Mouse (Mus musculus) cerebellum, adult 2 months (tissue): ENCODE results near the gene Serpina11. TPM values are rescaled to one million over a fixed set of nuclear protein-coding genes. Genes with fewer than 3 reads are reported as not detected.

Source experiments
- DNase-seq, 2 experiments: peaks; one replicate each; pipeline ENCODE4 v3.0.0; 2021
- H3K27ac ChIP-seq: fragments of 200-500 bp; 2 replicates; pipeline ENCODE4 v1.5.1; 2012; ENCODE audit warnings: low read length, control low read depth, inconsistent platforms; ENCODE audit not compliant: insufficient read depth
- H3K27me3 ChIP-seq: fragments of 200-500 bp; 2 replicates; pipeline ENCODE4 v1.6.1; 2012; ENCODE audit warnings: inconsistent platforms, mild to moderate bottlenecking, low read length, moderate library complexity; ENCODE audit not compliant: control insufficient read depth, insufficient read depth
- H3K4me1 ChIP-seq: fragments of 200-500 bp; 2 replicates; pipeline ENCODE4 v1.6.1; 2011; ENCODE audit warnings: low read length; ENCODE audit not compliant: control insufficient read depth, insufficient read depth
- H3K4me3 ChIP-seq: fragments of 200-500 bp; replicated peaks from 2 replicates; pipeline ENCODE3; 2011; ENCODE audit warnings: mild to moderate bottlenecking, low read depth, low read length, control low read depth; ENCODE audit not compliant: insufficient read depth
- CTCF ChIP-seq: fragments of 200-500 bp; IDR thresholded peaks from 2 replicates; pipeline ENCODE4 v1.5.1; 2011; ENCODE audit warnings: low read depth, mild to moderate bottlenecking, control low read depth, low read length, moderate library complexity, borderline replicate concordance; ENCODE audit not compliant: insufficient read depth
- POLR2A ChIP-seq: fragments of 200-500 bp; IDR thresholded peaks from 2 replicates; pipeline ENCODE4 v1.6.1; 2011; ENCODE audit warnings: low read length, control low read depth, borderline replicate concordance; ENCODE audit not compliant: insufficient read depth
- WGBS: fragments of 180-500 bp; shearing (Covaris S2); methylation state at CpG from one replicate; pipeline ENCODE4 v1.1.7; 2018; 5-methylcytosine and 5-hydroxymethylcytosine counted together
- polyA plus RNA-seq: library from polyadenylated mRNA; depleted of rRNA; stranded (reverse); fragments of >200 nt; gene quantifications from 2 replicates; pipeline ENCODE4 v1.2.3, GENCODE M21; 2012; rRNA removed

Gene Serpina11
- 0.07 TPM in 1 of 2 replicates, not detected in the other for polyA plus RNA-seq

DNA sequence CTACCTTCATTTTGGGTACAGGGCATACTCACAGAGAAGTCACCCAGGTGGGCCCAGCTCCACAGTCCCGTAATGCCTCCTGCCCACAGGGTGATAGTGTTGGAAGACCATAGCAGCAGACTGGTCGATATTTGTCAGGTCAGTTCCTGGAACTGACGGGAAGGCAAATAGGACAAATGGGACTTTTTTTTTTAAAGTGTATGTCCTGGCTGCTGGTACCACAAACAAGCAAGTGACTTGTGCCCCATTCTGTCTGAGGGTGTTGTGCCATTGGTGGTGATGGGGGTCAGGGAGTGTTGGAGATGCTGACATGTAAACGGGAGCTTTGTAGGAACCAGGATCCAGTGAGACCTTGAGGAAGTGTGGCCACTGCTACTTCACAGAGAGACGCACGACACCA lies at the start of gene Serpina11:
TSS of gene Serpina11 (minus strand) at position 101 of the 400 bp plus-strand sequence.
- Histone ChIP-seq H3K4me3 (no peak within 1 kb of the TSS), H3K27me3 (no peaks in the 10 kb centered on the region), H3K27ac (no peak within 1 kb of the TSS), H3K4me1 (no peaks in the 10 kb centered on the region)
- no peak for DNase-seq
- no peak for TF ChIP-seq CTCF
- WGBS, result 89% methylated on average over 6 of the region's 6 CpGs

DNA sequence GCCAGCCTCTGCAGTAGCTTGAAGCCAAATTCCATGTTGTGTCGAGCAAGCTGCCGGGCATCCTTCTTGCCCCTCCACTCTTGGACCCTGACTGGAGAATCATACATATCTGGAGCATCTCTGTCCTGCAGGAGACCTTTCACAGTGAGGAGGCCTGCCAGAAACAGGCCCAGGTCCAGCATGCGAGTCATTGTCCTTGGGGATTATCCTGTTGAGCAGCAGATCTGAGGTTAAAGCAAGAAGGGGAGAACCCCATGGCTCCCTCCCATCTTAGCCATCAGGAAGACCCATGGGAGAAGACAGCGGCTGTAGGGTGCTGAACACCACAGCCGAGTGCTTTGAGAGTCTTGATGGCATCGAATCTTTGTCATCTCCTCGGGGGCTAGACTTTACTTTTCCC lies 48.4 kb upstream of the Serpina11 start:
- H3K27me3 ChIP-seq, result no peaks in the 10 kb centered on the region
- no peaks in the 10 kb centered on the region for H3K4me1 ChIP-seq
- 88% methylated on average over 7 of the region's 7 CpGs for WGBS
- no peak overlapping the region for H3K27ac ChIP-seq
- DNase-seq, result no peak
- no peak overlapping the region for H3K4me3 ChIP-seq
- TF ChIP-seq POLR2A (no peak), CTCF (no peak)

DNA sequence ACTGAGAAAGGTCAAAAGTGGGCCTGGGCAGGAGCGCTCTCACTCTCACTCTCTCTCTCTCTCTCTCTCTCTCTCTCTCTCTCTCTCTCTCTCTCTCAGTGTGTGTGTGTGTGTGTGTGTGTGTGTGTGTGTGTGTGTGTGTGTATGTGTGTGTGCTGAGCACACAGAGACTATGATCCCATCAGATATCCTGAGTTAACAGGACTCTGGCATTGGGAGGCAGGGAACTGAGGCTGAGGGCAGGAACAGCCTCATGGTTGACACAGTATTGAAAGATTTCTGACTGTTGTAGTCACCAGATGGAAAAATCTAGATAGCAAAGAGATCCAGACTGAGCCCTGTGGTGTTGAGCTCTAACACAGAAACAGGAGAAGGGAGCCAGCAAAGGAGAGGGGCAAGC lies 44.0 kb upstream of the Serpina11 start:
- Histone ChIP-seq H3K27ac (no peak overlapping the region), H3K27me3 (no peaks in the 10 kb centered on the region), H3K4me1 (no peaks in the 10 kb centered on the region), H3K4me3 (no peak overlapping the region)
- no peak for DNase-seq
- no peak for TF ChIP-seq CTCF
- TF ChIP-seq POLR2A, result no peak
- 82% methylated on average over 1 of the region's 1 CpGs for WGBS

DNA sequence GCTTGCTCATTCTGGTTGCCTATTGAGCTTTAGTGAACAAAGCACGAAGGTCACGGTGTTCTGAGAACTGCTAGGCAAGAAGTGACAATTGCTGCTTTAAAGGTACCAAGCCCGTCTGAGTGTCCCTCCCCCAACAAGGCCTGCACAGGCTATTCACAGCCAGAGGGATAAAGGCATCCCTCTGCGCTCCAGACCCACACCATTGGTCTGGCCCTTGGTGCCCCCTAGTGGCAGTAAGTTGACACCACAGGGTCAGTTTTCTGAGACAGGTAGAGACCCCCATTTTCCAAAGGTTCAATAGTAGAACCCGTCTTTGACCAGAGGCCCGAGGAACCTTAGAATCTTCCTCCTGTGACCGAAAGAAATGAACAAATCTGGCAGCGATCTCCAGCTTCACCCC lies 40.2 kb upstream of the Serpina11 start:
- Histone ChIP-seq H3K27ac (no peak overlapping the region), H3K4me1 (no peaks in the 10 kb centered on the region), H3K4me3 (no peak overlapping the region), H3K27me3 (no peaks in the 10 kb centered on the region)
- DNase-seq, result no peak
- TF ChIP-seq POLR2A (no peak), CTCF (peak; percentile 7; the same call in 1 of the 2 replicates)
- 48% methylated on average over 8 of the region's 8 CpGs for WGBS

DNA sequence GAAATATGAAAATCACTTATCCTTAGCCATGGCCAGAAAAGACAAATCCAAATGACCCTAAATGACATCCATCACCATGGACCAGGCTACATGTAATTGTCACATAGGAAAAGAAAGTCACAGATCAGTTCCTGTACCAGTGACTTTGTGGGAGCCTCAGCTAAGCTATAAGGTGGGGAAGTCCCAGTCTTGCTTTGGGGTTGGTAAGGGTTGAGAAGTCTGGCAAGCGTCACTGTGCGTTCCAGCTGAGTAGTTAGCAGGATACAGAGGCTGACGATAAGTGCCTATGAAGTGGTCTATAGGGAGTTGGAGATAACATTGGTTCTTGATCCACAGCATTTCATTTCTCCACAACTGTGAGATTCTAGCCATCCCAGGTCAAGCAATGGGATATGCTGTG lies 25.5 kb upstream of the Serpina11 start:
- no peak overlapping the region for H3K4me3 ChIP-seq
- DNase-seq, result no peak
- WGBS, result 64% methylated on average over 3 of the region's 3 CpGs
- H3K27me3 ChIP-seq, result no peaks in the 10 kb centered on the region
- no peak overlapping the region for H3K27ac ChIP-seq
- TF ChIP-seq POLR2A (no peak), CTCF (no peak)
- H3K4me1 ChIP-seq, result no peaks in the 10 kb centered on the region

DNA sequence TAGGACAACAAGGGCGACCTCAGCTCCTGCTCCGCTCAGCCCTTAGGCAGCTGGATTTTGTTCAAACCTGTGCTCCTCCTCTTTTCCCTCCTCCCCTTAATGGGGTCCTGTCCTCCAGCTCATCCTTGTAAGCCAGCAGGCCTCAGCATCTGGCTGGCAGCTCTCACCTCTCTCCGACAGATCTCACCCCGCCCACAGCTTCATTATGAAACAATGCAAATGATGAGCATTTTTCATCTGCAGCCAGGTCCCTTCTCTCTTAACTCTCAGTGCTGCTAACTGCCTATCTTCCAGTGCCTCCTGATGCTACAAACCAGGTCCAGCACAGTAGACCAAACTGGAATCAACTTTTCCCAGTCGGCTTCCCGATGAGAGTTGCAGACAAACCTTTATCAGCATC lies 23.9 kb upstream of the Serpina11 start, which contains the start of gene Serpina9:
TSS of gene Serpina9 (minus strand) at position 136 of the 400 bp plus-strand sequence.
- no peaks in the 10 kb centered on the region for H3K4me1 ChIP-seq
- no peak within 1 kb of the TSS for H3K27ac ChIP-seq
- no peak for TF ChIP-seq POLR2A
- TF ChIP-seq CTCF, result no peak
- 85% methylated on average over 6 of the region's 6 CpGs for WGBS
- DNase-seq, result no peak
- H3K4me3 ChIP-seq, result no peak within 1 kb of the TSS
- H3K27me3 ChIP-seq, result no peaks in the 10 kb centered on the region

DNA sequence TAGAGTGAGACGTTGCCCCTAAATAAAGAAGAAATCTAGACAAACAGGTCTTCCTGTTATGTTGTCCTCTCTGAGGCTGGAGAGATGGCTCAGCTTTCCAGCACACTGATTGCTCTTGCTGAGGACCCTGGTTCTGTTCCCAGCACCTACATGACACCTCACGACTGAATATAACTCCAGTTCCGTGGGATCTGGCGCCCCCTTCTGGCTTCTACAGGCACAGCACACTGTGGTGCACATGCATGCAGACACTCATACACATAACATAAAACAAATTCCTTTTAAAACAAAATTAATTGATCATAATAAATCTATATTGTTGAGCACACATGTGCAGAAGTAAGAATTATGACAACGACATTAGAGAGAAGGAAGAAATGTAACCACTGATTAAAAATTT lies 14.9 kb upstream of the Serpina11 start:
- no peaks in the 10 kb centered on the region for H3K4me1 ChIP-seq
- no peak for TF ChIP-seq POLR2A
- no peak for TF ChIP-seq CTCF
- 81% methylated on average over 5 of the region's 5 CpGs for WGBS
- no peak for DNase-seq
- no peak overlapping the region for H3K27ac ChIP-seq
- no peak overlapping the region for H3K4me3 ChIP-seq
- no peaks in the 10 kb centered on the region for H3K27me3 ChIP-seq

DNA sequence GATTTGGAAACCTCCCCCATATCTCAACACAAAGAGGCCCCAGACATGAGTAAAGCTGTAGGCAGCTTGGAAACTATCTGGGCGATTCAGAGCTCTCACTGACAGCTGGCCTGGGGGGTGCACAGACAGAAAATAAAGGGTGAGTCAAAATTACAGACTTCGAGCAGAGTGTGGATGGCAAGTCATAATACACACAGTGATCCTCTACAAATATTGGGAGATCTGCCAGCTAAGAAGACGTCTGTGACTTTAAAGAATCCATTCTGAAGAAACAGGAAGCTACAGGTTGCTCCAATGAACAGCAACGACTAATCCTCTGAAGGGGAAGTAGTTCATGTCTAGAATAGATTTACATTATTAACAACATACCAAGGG lies 13.5 kb upstream of the Serpina11 start:
- no peak for DNase-seq
- Histone ChIP-seq H3K27ac (no peak overlapping the region), H3K4me1 (no peaks in the 10 kb centered on the region), H3K4me3 (no peak overlapping the region), H3K27me3 (no peaks in the 10 kb centered on the region)
- TF ChIP-seq CTCF (no peak), POLR2A (no peak)
- 30% methylated on average over 4 of the region's 4 CpGs for WGBS
